Mouse (Mus musculus) neural tube, embryonic 11.5 days (tissue): ENCODE data around the gene Mfsd9. TPM values are rescaled to one million over a fixed set of nuclear protein-coding genes. Genes with fewer than 3 reads are reported as not detected.

Source experiments
- ATAC-seq: fragments of 200-750 bp; cut with Nextera tagmentation; 2 replicates; pipeline ENCODE4 v1.8.0; 2017; ENCODE audit warnings: moderate number of reproducible peaks, mild to moderate bottlenecking, moderate TSS enrichment, moderate library complexity; ENCODE audit not compliant: insufficient read depth, low FRiP score, low TSS enrichment
- DNase-seq: peaks from one replicate; pipeline ENCODE4 v3.0.0-alpha.2; 2015; ENCODE audit warnings: low spot score
- H3K27ac ChIP-seq: fragments of 300-500 bp; sonication (generic); 2 replicates; pipeline ENCODE4 v1.5.1; 2014; ENCODE audit warnings: low read depth, mild to moderate bottlenecking, low read length
- H3K27me3 ChIP-seq: fragments of 300-500 bp; sonication (generic); 2 replicates; pipeline ENCODE4 v1.6.1; 2014; ENCODE audit warnings: mild to moderate bottlenecking, low read length, mixed read lengths; ENCODE audit not compliant: control insufficient read depth, insufficient read depth
- H3K36me3 ChIP-seq: fragments of 300-500 bp; sonication (generic); 2 replicates; pipeline ENCODE4 v1.6.1; 2014; ENCODE audit warnings: mild to moderate bottlenecking, low read length, moderate library complexity, mixed read lengths; ENCODE audit not compliant: control insufficient read depth, insufficient read depth
- H3K4me1 ChIP-seq: fragments of 300-500 bp; sonication (generic); 2 replicates; pipeline ENCODE4 v1.6.1; 2014; ENCODE audit warnings: low read length, mixed read lengths; ENCODE audit not compliant: control insufficient read depth, insufficient read depth
- H3K4me2 ChIP-seq: fragments of 300-500 bp; sonication (generic); 2 replicates; pipeline ENCODE4 v1.6.1; 2014; ENCODE audit warnings: low read depth, mild to moderate bottlenecking, moderate library complexity
- H3K4me3 ChIP-seq: fragments of 300-500 bp; sonication (generic); 2 replicates; pipeline ENCODE4 v1.5.1; 2014; ENCODE audit warnings: low read depth, low read length
- H3K9ac ChIP-seq: fragments of 300-500 bp; sonication (generic); 2 replicates; pipeline ENCODE4 v1.6.1; 2014; ENCODE audit warnings: mild to moderate bottlenecking, low read length
- H3K9me3 ChIP-seq: fragments of 300-500 bp; sonication (generic); 2 replicates; pipeline ENCODE4 v1.6.1; 2016; ENCODE audit warnings: low read length; ENCODE audit not compliant: control insufficient read depth
- WGBS: fragments of 180-500 bp; shearing (Covaris S2); extraction: QIAGEN DNeasy Blood & Tissue Kit; methylation state at CpG from one replicate; pipeline ENCODE4 v1.1.7; 2014; 5-methylcytosine and 5-hydroxymethylcytosine counted together
- polyA plus RNA-seq: library from polyadenylated mRNA; unstranded; fragments of >200 nt; fragmentation: Nextera tagmentation; extraction: Ambion mirVana; gene quantifications from 2 replicates; pipeline ENCODE4 v1.2.1, GENCODE M21; 2014

The Mfsd9 gene
- polyA plus RNA-seq, 1 experiment from 2014 or later: 4.0 TPM

DNA sequence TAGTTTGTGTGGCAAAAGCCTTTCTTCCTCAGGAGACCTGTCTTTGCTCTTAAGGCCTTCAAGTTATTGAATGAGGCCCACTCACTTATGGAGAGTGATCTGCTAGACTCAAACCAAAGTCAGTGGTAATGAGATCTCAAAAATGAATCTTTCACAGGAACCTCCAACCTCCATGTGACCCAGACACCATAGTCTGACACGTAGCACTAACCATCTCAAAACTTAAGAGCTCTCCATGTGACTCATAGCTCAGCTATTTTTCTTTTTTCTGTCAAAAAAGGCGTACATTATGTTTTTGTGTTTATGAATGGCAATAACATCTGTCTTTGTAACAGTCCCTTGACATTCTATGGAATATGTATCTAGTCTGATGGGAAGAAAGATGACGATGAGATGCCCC is 18.2 kb upstream of the Mfsd9 start:
- no peak for ATAC-seq
- H3K9ac ChIP-seq: no peak overlapping the region
- H3K4me3 ChIP-seq: no peak overlapping the region
- H3K4me2 ChIP-seq: no peak overlapping the region
- no peak for DNase-seq
- H3K36me3 ChIP-seq: no peaks in the 10 kb centered on the region
- H3K9me3 ChIP-seq: no peaks in the 10 kb centered on the region
- 85% methylated on average over 3 of the region's 3 CpGs for WGBS
- no peaks in the 10 kb centered on the region for H3K27me3 ChIP-seq
- no peaks in the 10 kb centered on the region for H3K4me1 ChIP-seq
- H3K27ac ChIP-seq: no peak overlapping the region

DNA sequence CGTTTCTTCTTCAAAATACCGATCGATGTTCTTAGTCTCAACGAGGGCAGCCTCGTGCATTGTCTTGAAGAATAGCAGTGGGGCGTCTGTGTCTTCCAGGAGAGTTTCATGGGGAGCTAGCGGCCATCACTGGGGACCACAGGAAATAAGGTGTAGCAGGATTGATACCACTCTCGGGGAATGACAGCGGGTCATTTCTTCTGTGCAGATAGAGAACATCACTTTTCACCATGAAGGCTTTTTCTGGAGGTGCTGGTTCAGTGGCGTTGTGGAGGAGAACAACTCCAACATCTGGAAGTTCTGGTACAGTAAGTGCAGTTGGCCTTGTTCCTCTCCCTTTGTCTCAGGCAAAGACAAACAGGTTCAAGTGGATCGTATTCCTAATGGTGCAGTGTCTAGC is 15.4 kb upstream of the Mfsd9 start:
- Histone ChIP-seq H3K27me3 (no peaks in the 10 kb centered on the region), H3K4me3 (no peak overlapping the region), H3K4me1 (no peaks in the 10 kb centered on the region), H3K9me3 (no peaks in the 10 kb centered on the region), H3K4me2 (no peak overlapping the region), H3K27ac (no peak overlapping the region), H3K9ac (no peak overlapping the region), H3K36me3 (no peaks in the 10 kb centered on the region)
- 92% methylated on average over 11 of the region's 11 CpGs for WGBS
- DNase-seq (no peak), ATAC-seq (no peak)

DNA sequence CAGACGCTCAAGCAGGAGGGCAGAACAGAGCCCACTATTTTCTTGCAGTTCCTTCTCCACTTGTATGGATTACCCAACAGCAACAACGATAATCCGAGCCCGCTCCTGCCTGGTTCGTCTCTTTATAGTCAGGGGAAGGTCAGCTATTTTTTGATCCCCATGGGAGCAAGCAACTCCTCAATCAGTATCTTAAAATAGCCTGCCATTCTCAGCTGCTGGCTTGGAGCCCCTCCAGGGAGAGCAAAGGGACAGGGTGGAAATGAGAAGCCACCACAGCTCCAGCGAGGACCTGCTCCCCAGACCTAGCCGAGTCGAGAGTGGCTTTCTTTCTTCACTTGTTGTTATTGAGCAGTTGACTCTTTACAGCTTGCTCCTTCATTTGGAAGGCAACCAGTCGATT is 14.9 kb upstream of the Mfsd9 start, which contains the start of gene Tmem182:
Gene Tmem182, plus strand, starts transcription at position 251 of the 400 bp plus-strand sequence.
- Histone ChIP-seq H3K27me3 (no peaks in the 10 kb centered on the region), H3K9me3 (no peaks in the 10 kb centered on the region), H3K9ac (no peak within 1 kb of the TSS), H3K4me3 (no peak within 1 kb of the TSS), H3K27ac (no peak within 1 kb of the TSS), H3K4me1 (no peaks in the 10 kb centered on the region), H3K4me2 (no peak within 1 kb of the TSS), H3K36me3 (no peaks in the 10 kb centered on the region)
- WGBS: 74% methylated on average over 9 of the region's 9 CpGs
- ATAC-seq (no peak), DNase-seq (no peak)

DNA sequence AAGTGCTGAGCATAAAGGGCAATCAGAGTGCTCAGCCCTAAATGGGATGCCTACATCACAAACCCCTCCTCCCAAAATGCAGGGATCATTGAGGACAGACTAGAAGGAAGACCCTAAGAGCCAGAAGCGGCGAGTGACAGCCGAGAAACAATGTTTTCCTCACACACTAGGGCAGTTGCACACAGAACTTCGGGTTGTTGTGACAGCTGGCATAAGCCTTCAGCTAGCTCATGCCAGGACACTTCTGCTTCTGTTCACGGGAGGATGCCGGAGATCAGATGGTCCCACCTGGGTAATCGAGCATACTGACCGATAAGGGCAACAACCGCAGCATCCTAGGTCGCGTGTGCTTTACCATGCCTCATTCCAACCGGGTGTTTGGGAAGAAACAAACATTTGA is 13.6 kb upstream of the Mfsd9 start:
- no peak overlapping the region for H3K4me3 ChIP-seq
- H3K9ac ChIP-seq: no peak overlapping the region
- H3K4me1 ChIP-seq: no peaks in the 10 kb centered on the region
- WGBS: 82% methylated on average over 12 of the region's 12 CpGs
- H3K27ac ChIP-seq: no peak overlapping the region
- no peak for ATAC-seq
- no peaks in the 10 kb centered on the region for H3K36me3 ChIP-seq
- H3K9me3 ChIP-seq: no peaks in the 10 kb centered on the region
- H3K4me2 ChIP-seq: no peak overlapping the region
- no peaks in the 10 kb centered on the region for H3K27me3 ChIP-seq
- DNase-seq: no peak

DNA sequence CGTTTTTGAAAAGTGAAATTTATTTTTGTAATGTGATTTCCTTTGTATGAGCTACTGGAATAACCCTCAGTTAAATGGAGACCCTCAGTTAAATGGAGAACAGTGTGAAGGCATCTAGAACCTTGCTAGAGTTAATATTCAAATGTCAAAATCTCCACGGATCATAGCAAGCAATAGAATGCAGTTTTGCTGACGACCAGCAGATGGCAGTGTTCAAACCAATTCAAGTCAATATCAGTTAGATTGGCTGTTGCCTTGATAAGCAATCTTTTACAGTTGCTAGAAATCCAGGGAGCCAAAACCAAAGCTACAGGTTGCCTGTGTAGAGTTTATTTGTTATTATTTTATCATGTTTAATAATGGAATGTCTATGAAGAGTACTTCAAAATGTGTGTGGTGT is 12.3 kb upstream of the Mfsd9 start:
- Histone ChIP-seq H3K27me3 (no peaks in the 10 kb centered on the region), H3K27ac (no peak overlapping the region), H3K9ac (no peak overlapping the region), H3K4me3 (no peak overlapping the region), H3K4me1 (no peaks in the 10 kb centered on the region), H3K4me2 (no peak overlapping the region), H3K9me3 (no peaks in the 10 kb centered on the region), H3K36me3 (no peaks in the 10 kb centered on the region)
- 25% methylated on average over 3 of the region's 3 CpGs for WGBS
- DNase-seq (peak; percentile 34), ATAC-seq (no peak)

DNA sequence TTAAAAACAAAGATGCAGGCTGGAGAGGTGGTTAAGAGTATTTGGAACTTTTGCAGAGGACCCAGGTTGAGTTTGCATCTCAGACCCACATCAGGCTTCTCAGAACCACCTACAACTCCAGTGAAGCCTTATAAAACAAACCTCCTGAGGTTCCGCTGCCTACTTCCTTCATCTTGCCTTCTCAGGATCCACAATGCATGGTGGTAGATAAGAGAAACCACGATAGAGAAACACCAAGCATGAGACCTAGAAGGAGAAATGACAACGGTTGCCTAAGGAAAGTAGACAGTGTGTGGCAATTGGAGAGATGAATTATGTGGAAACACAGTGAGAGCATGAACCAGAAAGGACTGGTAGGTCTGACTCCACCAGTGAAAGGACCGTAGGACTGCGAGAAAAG is 10.4 kb upstream of the Mfsd9 start:
- Histone ChIP-seq H3K9me3 (no peaks in the 10 kb centered on the region), H3K27me3 (no peaks in the 10 kb centered on the region), H3K27ac (no peak overlapping the region), H3K9ac (no peak overlapping the region), H3K36me3 (no peaks in the 10 kb centered on the region), H3K4me3 (no peak overlapping the region), H3K4me1 (no peaks in the 10 kb centered on the region), H3K4me2 (no peak overlapping the region)
- 86% methylated on average over 5 of the region's 5 CpGs for WGBS
- no peak for DNase-seq
- no peak for ATAC-seq

DNA sequence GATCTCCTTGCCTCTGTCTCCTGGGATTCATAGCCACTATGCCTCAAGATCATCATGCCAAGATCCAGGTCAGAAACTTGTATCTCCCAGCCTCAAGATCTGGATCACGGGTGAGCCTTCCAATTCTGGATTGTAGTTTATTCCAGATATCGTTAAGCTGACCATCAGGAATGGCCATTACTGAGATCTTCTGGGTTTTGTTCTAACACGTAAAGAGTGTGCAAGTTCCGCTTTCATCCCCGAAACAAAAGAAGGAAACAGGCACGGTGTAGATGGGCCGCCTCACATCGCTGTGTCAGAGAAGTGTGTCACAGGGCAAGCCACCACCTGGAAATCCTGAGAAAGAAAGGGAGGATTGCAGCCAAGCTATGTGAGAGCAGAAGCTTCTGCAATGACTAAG is 8.6 kb upstream of the Mfsd9 start:
- H3K27ac ChIP-seq: no peak overlapping the region
- WGBS: 88% methylated on average over 8 of the region's 8 CpGs
- no peak overlapping the region for H3K4me3 ChIP-seq
- no peak overlapping the region for H3K9ac ChIP-seq
- no peaks in the 10 kb centered on the region for H3K27me3 ChIP-seq
- ATAC-seq (no peak), DNase-seq (no peak)
- no peaks in the 10 kb centered on the region for H3K36me3 ChIP-seq
- H3K4me2 ChIP-seq: no peak overlapping the region
- no peaks in the 10 kb centered on the region for H3K9me3 ChIP-seq
- H3K4me1 ChIP-seq: no peaks in the 10 kb centered on the region

DNA sequence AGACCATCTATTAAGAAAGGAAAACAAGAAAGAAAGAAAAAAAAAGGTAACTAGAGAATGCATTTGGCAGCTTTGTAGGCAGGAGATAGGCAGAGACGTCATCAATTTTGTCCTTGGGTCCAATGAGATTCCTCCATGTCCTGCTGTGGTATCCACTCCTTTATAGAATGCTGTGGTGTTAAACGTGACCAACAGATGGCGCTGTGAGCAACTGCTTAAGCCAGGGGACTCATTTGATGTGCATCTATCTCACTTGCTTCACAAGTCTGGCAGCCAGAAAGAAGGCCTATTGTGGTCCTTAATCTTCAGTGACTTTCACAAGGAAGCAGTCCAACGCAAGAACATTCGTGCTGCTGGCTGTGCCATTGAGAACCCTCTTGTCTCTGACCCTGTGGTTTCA is 6.9 kb upstream of the Mfsd9 start:
- Histone ChIP-seq H3K4me3 (no peak overlapping the region), H3K4me1 (no peaks in the 10 kb centered on the region), H3K9ac (no peak overlapping the region), H3K27ac (no peak overlapping the region), H3K36me3 (no peaks in the 10 kb centered on the region), H3K9me3 (no peaks in the 10 kb centered on the region), H3K4me2 (no peak overlapping the region), H3K27me3 (no peaks in the 10 kb centered on the region)
- DNase-seq: peak; percentile 76
- WGBS: 10% methylated on average over 5 of the region's 5 CpGs
- ATAC-seq: no peak

DNA sequence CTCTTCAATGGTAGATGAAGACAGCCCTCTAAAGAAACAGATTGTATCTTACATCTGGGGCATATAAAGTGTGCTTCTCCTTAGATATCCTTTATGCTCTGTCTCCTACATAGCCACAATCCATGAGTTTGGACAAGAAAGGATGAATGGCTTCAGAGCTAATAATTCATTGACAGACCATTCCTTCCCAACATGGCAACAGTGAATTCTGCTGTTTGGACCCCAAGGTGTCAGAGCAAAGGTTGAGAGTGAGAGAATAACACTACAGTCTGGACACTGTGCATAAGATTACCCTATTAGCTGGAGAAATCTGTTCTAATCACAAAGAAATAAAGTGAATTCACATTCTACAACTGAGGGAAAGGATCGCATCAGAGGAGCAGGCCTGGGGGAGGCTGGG is 5.0 kb upstream of the Mfsd9 start:
- Histone ChIP-seq H3K27ac (no peak overlapping the region), H3K4me1 (no peaks in the 10 kb centered on the region), H3K9me3 (no peaks in the 10 kb centered on the region), H3K27me3 (no peaks in the 10 kb centered on the region), H3K4me2 (no peak overlapping the region), H3K36me3 (no peaks in the 10 kb centered on the region), H3K4me3 (no peak overlapping the region), H3K9ac (no peak overlapping the region)
- ATAC-seq (no peak), DNase-seq (no peak)
- WGBS: 94% methylated on average over 1 of the region's 1 CpGs
